Mouse (Mus musculus) hindbrain, postnatal 0 days (tissue): Measurements from ENCODE around the gene Prss48. TPM values are rescaled to one million over a fixed set of nuclear protein-coding genes. Genes with fewer than 3 reads are reported as not detected.

Source experiments
- ATAC-seq: fragments of 200-750 bp; cut with Nextera tagmentation; 2 replicates; pipeline ENCODE4 v1.8.0; 2017; ENCODE audit warnings: mild to moderate bottlenecking, moderate TSS enrichment, moderate library complexity
- DNase-seq: peaks from one replicate; pipeline ENCODE4 v3.0.0-alpha.2; 2015; ENCODE audit warnings: low spot score
- H3K27ac ChIP-seq: fragments of 300-500 bp; sonication (generic); 2 replicates; pipeline ENCODE4 v1.5.1; 2014; ENCODE audit warnings: mild to moderate bottlenecking
- H3K27me3 ChIP-seq: fragments of 300-500 bp; sonication (generic); 2 replicates; pipeline ENCODE4 v1.6.1; 2014; ENCODE audit warnings: low read length, mixed read lengths; ENCODE audit not compliant: insufficient read depth
- H3K36me3 ChIP-seq: fragments of 300-500 bp; sonication (generic); 2 replicates; pipeline ENCODE4 v1.6.1; 2014; ENCODE audit warnings: low read length, mixed read lengths; ENCODE audit not compliant: insufficient read depth
- H3K4me1 ChIP-seq: fragments of 300-500 bp; sonication (generic); 2 replicates; pipeline ENCODE4 v1.6.1; 2014; ENCODE audit warnings: antibody characterized with exemption, low read length, mixed read lengths; ENCODE audit not compliant: insufficient read depth
- H3K4me2 ChIP-seq: fragments of 300-500 bp; sonication (generic); 2 replicates; pipeline ENCODE4 v1.6.1; 2014; ENCODE audit warnings: low read depth, mild to moderate bottlenecking, low read length, moderate library complexity, mixed read lengths
- H3K4me3 ChIP-seq: fragments of 300-500 bp; sonication (generic); 2 replicates; pipeline ENCODE4 v1.5.1; 2014; ENCODE audit warnings: low read length
- H3K9ac ChIP-seq: fragments of 300-500 bp; sonication (generic); replicated peaks from 2 replicates; pipeline ENCODE4 v1.6.1; 2014; ENCODE audit warnings: mild to moderate bottlenecking, low read length, moderate library complexity, mixed read lengths
- H3K9me3 ChIP-seq: fragments of 300-500 bp; sonication (generic); 2 replicates; pipeline ENCODE4 v1.6.1; 2016; ENCODE audit warnings: low read length, mixed read lengths
- CTCF ChIP-seq: IDR thresholded peaks from 2 replicates; pipeline ENCODE4 v1.5.1; 2016; ENCODE audit warnings: antibody characterized with exemption, control low read depth, low read depth
- WGBS: fragments of 180-500 bp; shearing (Covaris S2); extraction: QIAGEN DNeasy Blood & Tissue Kit; methylation state at CpG from one replicate; pipeline ENCODE4 v1.1.7; 2014; 5-methylcytosine and 5-hydroxymethylcytosine counted together
- polyA plus RNA-seq: library from polyadenylated mRNA; unstranded; fragments of >200 nt; fragmentation: Nextera tagmentation; extraction: Ambion mirVana; gene quantifications from 2 replicates; pipeline ENCODE4 v1.2.1, GENCODE M21; 2015
- total RNA-seq: library from RNA; depleted of rRNA; stranded (reverse); fragments of >200 nt; gene quantifications from 2 replicates; pipeline ENCODE4 v1.2.3, GENCODE M21; 2014

Prss48 gene
- total and polyA plus RNA-seq, 2 experiments from 2014 or later, result not detected

GRCm38 (mm10) chr3:86033455-86034090, 31.3 kb upstream of the Prss48 start:
- no peak overlapping the region for H3K4me2 ChIP-seq
- DNase-seq (no peak), ATAC-seq (0 out of 2 replicates have a peak, but pooled peaks have one; percentile 21)
- H3K9me3 ChIP-seq, result no peaks in the 10 kb centered on the region
- no peak overlapping the region for H3K27ac ChIP-seq
- no peak overlapping the region for H3K9ac ChIP-seq
- H3K4me1 ChIP-seq, result peaks cover 5% of the 10 kb centered on the region
- WGBS, result 82% methylated on average over 9 of the region's 9 CpGs
- no peaks in the 10 kb centered on the region for H3K36me3 ChIP-seq
- H3K27me3 ChIP-seq, result no peaks in the 10 kb centered on the region
- no peak for TF ChIP-seq CTCF
- no peak overlapping the region for H3K4me3 ChIP-seq

- Histone ChIP-seq H3K9ac (no peak overlapping the region), H3K27me3 (no peaks in the 10 kb centered on the region), H3K36me3 (no peaks in the 10 kb centered on the region), H3K9me3 (no peaks in the 10 kb centered on the region), H3K4me3 (no peak overlapping the region), H3K4me2 (no peak overlapping the region), H3K27ac (no peak overlapping the region), H3K4me1 (no peaks in the 10 kb centered on the region)
- no peak for TF ChIP-seq CTCF
- 41% methylated on average over 4 of the region's 4 CpGs for WGBS
- ATAC-seq (no peak), DNase-seq (peak; percentile 28)
Measured at GRCm38 (mm10) chr3:86030566-86030965, 28.3 kb upstream of the Prss48 start.

GRCm38 (mm10) chr3:86028658-86029375, 26.5 kb upstream of the Prss48 start:
- ATAC-seq (no peak), DNase-seq (no peak)
- TF ChIP-seq CTCF, result no peak
- Histone ChIP-seq H3K9me3 (no peaks in the 10 kb centered on the region), H3K27me3 (no peaks in the 10 kb centered on the region), H3K4me2 (no peak overlapping the region), H3K9ac (no peak overlapping the region), H3K36me3 (no peaks in the 10 kb centered on the region), H3K27ac (no peak overlapping the region), H3K4me1 (no peaks in the 10 kb centered on the region), H3K4me3 (no peak overlapping the region)
- WGBS, result 85% methylated on average over 15 of the region's 15 CpGs

GRCm38 (mm10) chr3:86025341-86026137, 23.2 kb upstream of the Prss48 start:
- DNase-seq (no peak), ATAC-seq (no peak)
- H3K4me2 ChIP-seq, result no peak overlapping the region
- H3K27ac ChIP-seq, result no peak overlapping the region
- no peaks in the 10 kb centered on the region for H3K9me3 ChIP-seq
- 95% methylated on average over 20 of the region's 20 CpGs for WGBS
- no peaks in the 10 kb centered on the region for H3K4me1 ChIP-seq
- H3K9ac ChIP-seq, result no peak overlapping the region
- TF ChIP-seq CTCF, result no peak
- H3K36me3 ChIP-seq, result no peaks in the 10 kb centered on the region
- H3K27me3 ChIP-seq, result no peaks in the 10 kb centered on the region
- H3K4me3 ChIP-seq, result no peak overlapping the region

GRCm38 (mm10) chr3:86024065-86024795, 21.9 kb upstream of the Prss48 start:
- Histone ChIP-seq H3K36me3 (no peaks in the 10 kb centered on the region), H3K27me3 (no peaks in the 10 kb centered on the region), H3K4me1 (no peaks in the 10 kb centered on the region), H3K9me3 (no peaks in the 10 kb centered on the region), H3K4me3 (no peak overlapping the region), H3K9ac (no peak overlapping the region), H3K4me2 (no peak overlapping the region), H3K27ac (no peak overlapping the region)
- no peak for TF ChIP-seq CTCF
- 74% methylated on average over 12 of the region's 12 CpGs for WGBS
- DNase-seq (no peak), ATAC-seq (no peak)

GRCm38 (mm10) chr3:86021651-86022050, 19.4 kb upstream of the Prss48 start:
- TF ChIP-seq CTCF, result no peak
- no peak overlapping the region for H3K27ac ChIP-seq
- no peak overlapping the region for H3K9ac ChIP-seq
- no peaks in the 10 kb centered on the region for H3K36me3 ChIP-seq
- DNase-seq (no peak), ATAC-seq (no peak)
- no peak overlapping the region for H3K4me3 ChIP-seq
- H3K27me3 ChIP-seq, result no peaks in the 10 kb centered on the region
- H3K9me3 ChIP-seq, result no peaks in the 10 kb centered on the region
- H3K4me2 ChIP-seq, result no peak overlapping the region
- H3K4me1 ChIP-seq, result no peaks in the 10 kb centered on the region
- 67% methylated on average over 4 of the region's 4 CpGs for WGBS
